Mouse (Mus musculus) heart, postnatal 25 days (tissue): ENCODE measurements at regions not wholly inside any gene's neighbourhood (a gene's known extent, or its start where the extent isn't known, plus 50 kb on each side); places are given as distances from the start of the nearest gene placed in this dataset.

Experiments used
- DNase-seq: peaks from one replicate; pipeline ENCODE4 v3.0.0; 2022; ENCODE audit warnings: low spot score
- intact Hi-C: fragments of 180-260 bp; cut with DNase I; formaldehyde crosslinking; loops from one replicate; pipeline ENCODE4 v1.15.1; 2025

DNA sequence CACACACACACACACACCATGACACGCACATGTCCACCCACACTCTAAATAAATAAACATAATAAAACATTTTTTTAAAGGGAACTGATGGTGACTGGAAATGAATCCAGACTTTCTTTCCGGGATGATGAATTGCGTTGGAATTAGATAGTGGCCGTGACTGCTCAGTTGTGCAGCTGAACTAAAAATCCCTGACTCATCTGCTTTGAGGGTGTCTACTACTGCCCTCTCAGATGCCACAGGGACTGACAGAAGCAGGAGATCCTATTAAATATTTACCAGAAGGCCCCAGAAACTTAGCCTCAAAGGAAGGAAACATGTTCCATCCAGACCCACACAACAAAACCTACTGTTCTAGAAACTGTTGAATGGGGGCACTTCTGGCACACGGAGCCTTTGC, 65.7 kb downstream of the Polr2m start:
- intact Hi-C loops, result no loop called here
- DNase-seq, result no peak

DNA sequence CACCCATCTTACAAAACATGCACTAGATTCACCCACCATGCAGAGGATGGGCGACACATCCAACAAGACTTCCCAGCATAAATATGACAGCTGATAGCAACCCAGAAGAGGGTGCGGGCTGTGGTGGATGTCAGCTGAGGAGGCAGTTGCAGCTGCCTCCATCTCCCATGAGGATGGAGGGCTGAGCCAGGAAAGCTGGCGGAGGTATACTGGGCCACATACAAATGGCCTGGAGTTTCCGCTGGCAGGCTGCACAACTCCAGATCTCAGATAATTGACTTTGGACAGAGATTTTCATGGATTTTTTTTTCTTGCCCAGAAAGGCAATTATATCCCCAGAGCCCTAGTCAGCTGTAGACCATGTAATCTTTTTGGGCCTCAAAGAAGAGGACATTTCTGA, 67.2 kb downstream of the Polr2m start:
- peak; percentile 31 for DNase-seq
- intact Hi-C loops, result no loop called here

DNA sequence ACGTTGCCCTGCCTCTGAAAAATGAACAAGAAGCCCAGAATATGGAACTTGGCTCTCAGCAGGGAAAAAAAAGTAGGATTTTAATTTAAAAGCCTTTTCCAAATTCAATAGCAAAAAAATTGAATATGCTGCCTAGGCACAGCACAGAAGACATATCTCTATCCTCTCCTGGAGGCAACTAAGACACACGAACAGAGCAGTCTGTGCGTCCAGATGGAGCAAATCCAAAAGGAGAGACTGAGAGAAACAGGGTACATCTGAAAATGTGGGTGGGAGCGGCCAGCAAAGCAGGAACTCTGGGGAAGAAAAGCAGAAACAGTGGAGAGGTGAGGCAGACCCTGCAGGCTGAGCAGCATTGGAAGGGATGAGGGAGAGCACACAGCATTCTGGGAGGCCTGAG, 68.5 kb downstream of the Polr2m start:
- DNase-seq, result no peak
- intact Hi-C loops, result no loop called here

- DNase-seq, result no peak
- intact Hi-C loops, result no loop called here
Measured at GRCm38 (mm10) chr9:71411171-71411570, 74.6 kb downstream of the Polr2m start.

DNA sequence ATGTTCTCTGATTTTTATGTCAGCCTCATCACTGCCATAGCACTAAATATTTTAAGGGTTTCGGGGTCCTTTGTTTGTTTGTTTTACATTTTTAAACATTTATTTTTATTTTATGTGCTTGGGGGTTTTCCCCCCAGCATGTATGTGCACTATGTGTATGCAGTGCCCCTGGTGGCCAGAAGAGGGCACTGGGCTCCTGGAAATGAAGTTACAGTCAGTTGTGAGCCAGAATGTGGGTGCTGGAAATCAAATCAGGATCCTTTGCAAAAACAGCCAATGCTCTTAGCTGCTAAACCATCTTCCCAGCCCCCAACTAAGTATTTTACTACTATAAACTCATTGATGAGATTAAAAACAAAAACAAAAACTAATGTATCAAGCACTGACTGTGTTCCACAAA, 75.8 kb downstream of the Polr2m start:
- intact Hi-C loops, result no loop called here
- DNase-seq, result no peak

- intact Hi-C loops, result no loop called here
- DNase-seq, result no peak
Measured at GRCm38 (mm10) chr9:71408946-71409345, 76.8 kb downstream of the Polr2m start.

- peak; percentile 23 for DNase-seq
- intact Hi-C loops, result no loop called here
Measured at GRCm38 (mm10) chr9:71404396-71405135, 81.2 kb downstream of the Polr2m start.

- intact Hi-C loops, result no loop called here
- no peak for DNase-seq
Measured at GRCm38 (mm10) chr9:71401667-71402066, 84.1 kb downstream of the Polr2m start.

GRCm38 (mm10) chr9:71399346-71399745, 86.4 kb downstream of the Polr2m start:
- intact Hi-C loops, result no loop called here
- no peak for DNase-seq

GRCm38 (mm10) chr9:71396784-71397183, 89.0 kb downstream of the Polr2m start:
- intact Hi-C loops, result no loop called here
- no peak for DNase-seq

GRCm38 (mm10) chr9:71390221-71390620, 95.5 kb downstream of the Polr2m start:
- intact Hi-C loops, result no loop called here

DNA sequence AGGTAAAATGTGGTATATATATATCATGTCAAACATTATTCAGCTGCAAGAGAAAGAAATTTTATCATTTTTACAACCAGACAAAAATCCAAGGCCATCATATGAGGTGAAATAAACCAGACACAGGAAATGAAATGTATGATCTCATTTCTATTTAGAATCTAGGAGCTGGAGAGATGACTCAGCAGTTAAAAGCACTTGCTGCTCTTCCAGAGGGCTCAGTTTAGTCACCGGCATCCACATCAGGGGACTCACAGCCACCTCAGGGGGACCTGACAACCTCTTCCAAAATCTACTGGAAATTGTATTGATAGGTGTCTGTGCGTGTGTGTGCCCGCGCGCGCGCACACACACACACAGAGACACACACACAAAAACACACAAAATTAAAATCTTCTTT, 98.3 kb downstream of the Polr2m start:
- DNase-seq, result no peak

More at GRCm38 (mm10) chr9:71390221-71390620, 95.5 kb downstream of the Polr2m start:
- DNase-seq, result no peak

DNA sequence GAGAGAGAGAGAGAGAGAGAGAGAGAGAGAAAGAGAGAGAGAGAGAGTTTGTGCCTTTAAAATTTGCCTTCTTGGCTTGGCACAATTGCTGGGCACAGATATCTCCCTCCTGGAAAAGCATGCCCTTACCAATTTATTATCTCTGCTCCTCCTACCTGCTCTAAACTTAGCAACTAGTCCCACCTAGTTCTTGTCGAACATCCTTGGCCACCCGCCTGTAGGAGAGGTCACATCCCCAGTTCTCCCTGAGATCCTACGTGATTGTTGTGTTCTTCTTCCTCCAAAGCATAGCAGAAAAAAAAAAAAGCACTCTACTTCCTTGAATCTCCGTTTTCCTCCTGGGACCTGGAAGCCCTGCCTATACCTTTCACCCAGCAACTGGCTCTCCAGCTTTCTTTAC, 101.8 kb downstream of the Polr2m start:
- DNase-seq, result no peak
- intact Hi-C loops, result no loop called here

More for the DNA sequence above, 98.3 kb downstream of the Polr2m start:
- intact Hi-C loops, result no loop called here

- peak; percentile 25 for DNase-seq
- intact Hi-C loops, result no loop called here
Measured at GRCm38 (mm10) chr9:71379731-71380250, 105.9 kb downstream of the Polr2m start.

- no peak for DNase-seq
- intact Hi-C loops, result loop anchor here (10.0 kb wide), 1 partner anchor 155 kb away; no protein-coding TSS in a partner anchor
Measured at GRCm38 (mm10) chr9:71369760-71370159, 116.0 kb downstream of the Polr2m start.

GRCm38 (mm10) chr9:71369202-71369601, 116.5 kb downstream of the Polr2m start:
- DNase-seq, result no peak
- intact Hi-C loops, result loop anchor here (10.0 kb wide), 1 partner anchor 156 kb away; no protein-coding TSS in a partner anchor

DNA sequence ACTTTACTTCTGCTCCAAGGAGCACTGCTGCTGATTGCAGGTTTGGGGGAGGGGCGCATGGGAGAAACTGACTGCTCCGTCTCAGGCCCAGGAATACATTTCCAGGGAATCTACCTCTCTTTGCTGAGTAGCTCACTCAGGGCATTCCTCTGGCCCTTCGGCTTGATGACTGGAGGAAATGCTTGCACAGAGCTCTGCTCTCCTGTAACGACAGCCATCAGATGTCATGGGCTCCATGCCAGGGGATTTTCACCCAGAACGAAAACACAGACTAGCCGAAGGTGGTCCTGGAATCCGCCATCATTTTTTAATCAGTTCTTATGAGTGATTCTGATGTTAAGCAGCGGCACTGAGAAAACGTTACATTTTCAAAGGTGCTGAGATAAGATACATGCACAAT, 119.2 kb downstream of the Polr2m start:
- DNase-seq, result no peak

DNA sequence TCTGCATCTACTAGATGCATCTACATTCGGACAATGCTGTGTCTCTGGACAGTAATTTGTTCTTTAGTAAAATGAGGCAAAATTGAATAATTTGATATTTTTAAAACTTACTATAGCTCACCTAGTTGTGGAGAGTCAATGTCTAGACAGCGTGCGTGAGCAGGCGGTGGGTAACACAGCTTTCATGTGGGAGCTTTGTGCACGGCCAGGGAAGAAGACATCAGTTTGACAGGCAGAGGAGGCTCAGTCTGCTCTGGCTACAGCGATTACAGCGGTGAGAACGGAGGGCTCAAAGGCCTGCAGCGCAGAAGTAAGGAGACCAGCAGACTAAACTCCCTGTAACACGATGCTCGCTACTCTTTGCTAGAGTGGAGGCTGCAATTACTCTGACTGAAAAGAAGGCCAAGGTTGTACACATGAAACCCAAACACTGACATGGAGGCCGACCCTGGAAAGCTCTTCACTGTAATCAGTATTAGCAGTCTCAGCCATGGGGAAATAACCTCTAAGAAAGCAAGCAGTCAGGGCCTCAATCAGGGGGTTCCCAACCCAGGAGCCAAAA, 120.5 kb downstream of the Polr2m start:
- intact Hi-C loops, result loop anchor here (10.0 kb wide), 1 partner anchor 160 kb away; no protein-coding TSS in a partner anchor
- no peak for DNase-seq

More for the DNA sequence above, 119.2 kb downstream of the Polr2m start:
- intact Hi-C loops, result loop anchor here (10.0 kb wide), 1 partner anchor 158 kb away; no protein-coding TSS in a partner anchor

DNA sequence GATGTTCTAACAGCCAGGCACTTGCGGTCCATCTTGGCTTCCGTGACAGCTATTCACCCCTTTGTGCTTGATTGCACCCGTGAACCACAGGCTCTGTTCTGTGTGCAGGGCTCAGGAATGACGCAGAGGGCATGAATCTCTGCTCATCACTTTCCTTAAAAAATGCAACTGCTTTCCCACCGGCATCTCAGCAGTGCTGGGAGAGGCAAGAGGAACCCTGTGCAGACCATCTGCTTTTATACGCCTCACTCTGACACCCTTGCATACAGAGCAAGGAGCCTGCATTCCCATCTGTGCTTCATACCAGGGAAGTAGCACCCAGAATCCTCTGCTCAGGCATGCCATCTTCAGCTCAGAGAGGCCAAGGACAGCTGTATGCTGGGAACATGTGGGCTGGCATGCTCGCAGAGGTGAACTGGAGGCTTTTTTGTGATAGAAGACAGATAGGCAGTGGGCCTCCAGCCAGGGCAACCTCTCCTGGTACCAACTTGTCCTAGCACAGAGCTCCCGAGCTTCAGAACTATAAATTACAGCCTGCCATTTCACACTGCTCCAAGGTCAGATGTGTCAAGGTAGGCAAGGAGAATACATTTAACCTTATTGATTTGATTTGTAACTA, 121.6 kb downstream of the Polr2m start:
- intact Hi-C loops, result loop anchor here (5.0 to 10.0 kb wide), 2 partner anchors 98 to 161 kb away; no protein-coding TSS in a partner anchor

DNA sequence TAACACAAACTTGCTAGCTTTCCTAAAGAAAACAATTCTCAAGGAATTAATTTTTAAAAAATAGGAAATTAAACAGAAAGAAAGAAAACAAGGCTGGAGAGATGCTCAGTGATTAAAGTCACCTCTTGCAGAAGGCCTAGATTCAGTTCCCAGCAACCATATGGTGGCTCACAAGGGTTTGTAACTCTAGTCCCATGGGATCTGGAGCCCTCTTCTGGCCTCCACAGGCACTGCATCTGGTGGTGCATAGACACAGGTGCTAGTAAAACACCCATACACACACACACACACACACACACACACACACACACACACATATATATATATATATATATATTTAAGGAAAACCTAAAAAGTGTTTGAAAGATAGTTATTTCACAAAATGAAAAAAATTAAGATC, 123.3 kb downstream of the Polr2m start:
- no peak for DNase-seq
- intact Hi-C loops, result loop anchor here (5.0 to 10.0 kb wide), 2 partner anchors 100 to 162 kb away; no protein-coding TSS in a partner anchor

More for the DNA sequence above, 121.6 kb downstream of the Polr2m start:
- no peak for DNase-seq
